Mouse (Mus musculus): ENCODE data around the gene Bsnd. TPM values are rescaled to one million over a fixed set of nuclear protein-coding genes. Genes with fewer than 3 reads are reported as not detected.
A peak's percentile ranks its signal among the peaks of the same experiment; 100 is the strongest.

Gene Bsnd
- polyA plus RNA-seq, 1 experiment from 2014 or later = not detected

- Histone ChIP-seq H3K27me3 (ENCODE audit: control insufficient read depth, insufficient read depth, low read length) (peaks cover 25% of the 10 kb centered on the region), H3K4me1 (ENCODE audit: control insufficient read depth, insufficient read depth, low read length) (peaks cover 6% of the 10 kb centered on the region), H3K9ac (ENCODE audit: low read length) (no peak overlapping the region), H3K36me3 (ENCODE audit: control insufficient read depth, insufficient read depth, low read length) (no peaks in the 10 kb centered on the region), H3K4me2 (no peak overlapping the region), H3K9me3 (ENCODE audit: control insufficient read depth, low read length) (no peaks in the 10 kb centered on the region), H3K27ac (ENCODE audit: low read depth, low read length) (no peak overlapping the region), H3K4me3 (ENCODE audit: low read depth, low read length) (no peak overlapping the region)
- DNase-seq (ENCODE audit: low spot score, missing footprints) (peak; percentile 59), ATAC-seq (ENCODE audit: low FRiP score) (no peak)
- 82% methylated on average over 13 of the region's 13 CpGs for WGBS
These were observed 24.5 kb downstream of the Bsnd start for GRCm38 (mm10) chr4:106467420-106468110.

- peak; percentile 51; the same call in 1 of the 2 replicates for ATAC-seq (ENCODE audit: low FRiP score)
- WGBS = 26% methylated on average over 21 of the region's 21 CpGs
These were observed 28.8 kb downstream of the Bsnd start for GRCm38 (mm10) chr4:106463174-106463801.

GRCm38 (mm10) chr4:106462524-106462923, 29.6 kb downstream of the Bsnd start:
- H3K36me3 ChIP-seq (ENCODE audit: control insufficient read depth, insufficient read depth, low read length) = no peaks in the 10 kb centered on the region
- H3K27me3 ChIP-seq (ENCODE audit: control insufficient read depth, insufficient read depth, low read length) = peaks cover 26% of the 10 kb centered on the region
- DNase-seq (ENCODE audit: low spot score, missing footprints) (no peak), ATAC-seq (ENCODE audit: low FRiP score) (no peak)
- 82% methylated on average over 5 of the region's 5 CpGs for WGBS
- H3K4me2 ChIP-seq = no peak overlapping the region
- no peak overlapping the region for H3K9ac ChIP-seq (ENCODE audit: low read length)
- H3K9me3 ChIP-seq (ENCODE audit: control insufficient read depth, low read length) = no peaks in the 10 kb centered on the region
- no peak overlapping the region for H3K4me3 ChIP-seq (ENCODE audit: low read depth, low read length)
- H3K4me1 ChIP-seq (ENCODE audit: control insufficient read depth, insufficient read depth, low read length) = peaks cover 6% of the 10 kb centered on the region
- H3K27ac ChIP-seq (ENCODE audit: low read depth, low read length) = no peak overlapping the region

More at GRCm38 (mm10) chr4:106463174-106463801, 28.8 kb downstream of the Bsnd start:
- H3K9me3 ChIP-seq (ENCODE audit: control insufficient read depth, low read length) = no peaks in the 10 kb centered on the region
- H3K4me2 ChIP-seq = peak overlapping the region; percentile 61
- peaks cover 26% of the 10 kb centered on the region for H3K27me3 ChIP-seq (ENCODE audit: control insufficient read depth, insufficient read depth, low read length)
- peak overlapping the region; percentile 32 for H3K4me3 ChIP-seq (ENCODE audit: low read depth, low read length)
- no peak overlapping the region for H3K27ac ChIP-seq (ENCODE audit: low read depth, low read length)
- peaks cover 6% of the 10 kb centered on the region for H3K4me1 ChIP-seq (ENCODE audit: control insufficient read depth, insufficient read depth, low read length)
- H3K36me3 ChIP-seq (ENCODE audit: control insufficient read depth, insufficient read depth, low read length) = no peaks in the 10 kb centered on the region
- H3K9ac ChIP-seq (ENCODE audit: low read length) = peak overlapping the region; percentile 50
- peak; percentile 91 for DNase-seq (ENCODE audit: low spot score, missing footprints)

GRCm38 (mm10) chr4:106462016-106462415, 30.1 kb downstream of the Bsnd start:
- no peak for DNase-seq (ENCODE audit: low spot score, missing footprints)
- H3K9ac ChIP-seq (ENCODE audit: low read length) = no peak overlapping the region
- no peaks in the 10 kb centered on the region for H3K36me3 ChIP-seq (ENCODE audit: control insufficient read depth, insufficient read depth, low read length)
- WGBS = 81% methylated on average over 9 of the region's 9 CpGs
- no peak overlapping the region for H3K4me3 ChIP-seq (ENCODE audit: low read depth, low read length)
- H3K27ac ChIP-seq (ENCODE audit: low read depth, low read length) = no peak overlapping the region
- no peak for ATAC-seq (ENCODE audit: low FRiP score)
- H3K27me3 ChIP-seq (ENCODE audit: control insufficient read depth, insufficient read depth, low read length) = peaks cover 26% of the 10 kb centered on the region
- no peak overlapping the region for H3K4me2 ChIP-seq
- peaks cover 6% of the 10 kb centered on the region for H3K4me1 ChIP-seq (ENCODE audit: control insufficient read depth, insufficient read depth, low read length)
- no peaks in the 10 kb centered on the region for H3K9me3 ChIP-seq (ENCODE audit: control insufficient read depth, low read length)

GRCm38 (mm10) chr4:106454541-106454940, 37.5 kb downstream of the Bsnd start:
- Histone ChIP-seq H3K27ac (ENCODE audit: low read depth, low read length) (no peak overlapping the region), H3K4me3 (ENCODE audit: low read depth, low read length) (no peak overlapping the region), H3K4me1 (ENCODE audit: control insufficient read depth, insufficient read depth, low read length) (no peaks in the 10 kb centered on the region), H3K27me3 (ENCODE audit: control insufficient read depth, insufficient read depth, low read length) (no peaks in the 10 kb centered on the region), H3K4me2 (no peak overlapping the region), H3K9me3 (ENCODE audit: control insufficient read depth, low read length) (no peaks in the 10 kb centered on the region), H3K36me3 (ENCODE audit: control insufficient read depth, insufficient read depth, low read length) (no peaks in the 10 kb centered on the region), H3K9ac (ENCODE audit: low read length) (no peak overlapping the region)
- no peak for ATAC-seq (ENCODE audit: low FRiP score)
- whole genome bisulfite sequencing = 91% methylated on average over 7 of the region's 7 CpGs
- no peak for DNase-seq (ENCODE audit: low spot score, missing footprints)

- Histone ChIP-seq H3K27ac (ENCODE audit: low read depth, low read length) (no peak overlapping the region), H3K4me2 (no peak overlapping the region), H3K27me3 (ENCODE audit: control insufficient read depth, insufficient read depth, low read length) (no peaks in the 10 kb centered on the region), H3K9ac (ENCODE audit: low read length) (no peak overlapping the region), H3K9me3 (ENCODE audit: control insufficient read depth, low read length) (no peaks in the 10 kb centered on the region), H3K4me3 (ENCODE audit: low read depth, low read length) (no peak overlapping the region), H3K4me1 (ENCODE audit: control insufficient read depth, insufficient read depth, low read length) (no peaks in the 10 kb centered on the region), H3K36me3 (ENCODE audit: control insufficient read depth, insufficient read depth, low read length) (no peaks in the 10 kb centered on the region)
- no peak for DNase-seq (ENCODE audit: low spot score, missing footprints)
- 88% methylated on average over 4 of the region's 4 CpGs for WGBS
- ATAC-seq (ENCODE audit: low FRiP score) = no peak
These were observed 38.6 kb downstream of the Bsnd start for GRCm38 (mm10) chr4:106453516-106453915.

GRCm38 (mm10) chr4:106453108-106453507, 39.0 kb downstream of the Bsnd start:
- Histone ChIP-seq H3K9me3 (ENCODE audit: control insufficient read depth, low read length) (no peaks in the 10 kb centered on the region), H3K4me1 (ENCODE audit: control insufficient read depth, insufficient read depth, low read length) (no peaks in the 10 kb centered on the region), H3K9ac (ENCODE audit: low read length) (no peak overlapping the region), H3K36me3 (ENCODE audit: control insufficient read depth, insufficient read depth, low read length) (no peaks in the 10 kb centered on the region), H3K4me3 (ENCODE audit: low read depth, low read length) (no peak overlapping the region), H3K4me2 (no peak overlapping the region), H3K27ac (ENCODE audit: low read depth, low read length) (no peak overlapping the region), H3K27me3 (ENCODE audit: control insufficient read depth, insufficient read depth, low read length) (no peaks in the 10 kb centered on the region)
- peak; percentile 37 for DNase-seq (ENCODE audit: low spot score, missing footprints)
- WGBS = 86% methylated on average over 5 of the region's 5 CpGs
- ATAC-seq (ENCODE audit: low FRiP score) = no peak

GRCm38 (mm10) chr4:106452401-106452800, 39.7 kb downstream of the Bsnd start:
- DNase-seq (ENCODE audit: low spot score, missing footprints) = no peak
- H3K9me3 ChIP-seq (ENCODE audit: control insufficient read depth, low read length) = no peaks in the 10 kb centered on the region
- no peaks in the 10 kb centered on the region for H3K36me3 ChIP-seq (ENCODE audit: control insufficient read depth, insufficient read depth, low read length)
- no peak overlapping the region for H3K9ac ChIP-seq (ENCODE audit: low read length)
- no peaks in the 10 kb centered on the region for H3K27me3 ChIP-seq (ENCODE audit: control insufficient read depth, insufficient read depth, low read length)
- no peak overlapping the region for H3K27ac ChIP-seq (ENCODE audit: low read depth, low read length)
- H3K4me2 ChIP-seq = no peak overlapping the region
- H3K4me3 ChIP-seq (ENCODE audit: low read depth, low read length) = no peak overlapping the region
- no peaks in the 10 kb centered on the region for H3K4me1 ChIP-seq (ENCODE audit: control insufficient read depth, insufficient read depth, low read length)
- ATAC-seq (ENCODE audit: low FRiP score) = no peak
- WGBS = 86% methylated on average over 7 of the region's 7 CpGs

GRCm38 (mm10) chr4:106449306-106449705, 42.8 kb downstream of the Bsnd start:
- 87% methylated on average over 8 of the region's 8 CpGs for WGBS
- Histone ChIP-seq H3K4me3 (ENCODE audit: low read depth, low read length) (no peak overlapping the region), H3K27ac (ENCODE audit: low read depth, low read length) (no peak overlapping the region), H3K36me3 (ENCODE audit: control insufficient read depth, insufficient read depth, low read length) (no peaks in the 10 kb centered on the region), H3K9me3 (ENCODE audit: control insufficient read depth, low read length) (no peaks in the 10 kb centered on the region), H3K27me3 (ENCODE audit: control insufficient read depth, insufficient read depth, low read length) (no peaks in the 10 kb centered on the region), H3K4me2 (no peak overlapping the region), H3K4me1 (ENCODE audit: control insufficient read depth, insufficient read depth, low read length) (no peaks in the 10 kb centered on the region), H3K9ac (ENCODE audit: low read length) (no peak overlapping the region)
- ATAC-seq (ENCODE audit: low FRiP score) = no peak
- DNase-seq (ENCODE audit: low spot score, missing footprints) = peak; percentile 6

Data from midbrain, embryonic 11.5 days (tissue).